Mouse (Mus musculus) mouse embryonic stem cell (cell line): ENCODE data around the gene Vmn1r192.
"Not testable (repeated sequence)": the region's sequence is repeated elsewhere in the genome, so short reads cannot be mapped to it uniquely, and the experiment has no call there.

Experiments used
- in situ Hi-C, 2 experiments: fragments of 300-500 bp; cut with MboI; formaldehyde crosslinking; loops; 1 replicate in 1 of 2; 3 replicates in 1 of 2; pipeline ENCODE4 v1.14.3; 2019 to 2020; ENCODE audit warnings: low sequenced_read_pairs in 2 of 2, low pct_unique_long_range_greater_than_20kb in 1 of 2, mixed read lengths in 1 of 2; ENCODE audit not compliant: unreplicated experiment in 1 of 2

Gene Vmn1r192

GRCm38 (mm10) chr13:22191041-22191440, at the start of gene Vmn1r192:
Gene Vmn1r192 (minus strand): TSS chr13:22191141.
- in situ Hi-C loops = no loop called here

GRCm38 (mm10) chr13:22223060-22223459, 32.1 kb upstream of the Vmn1r192 start, which contains the start of gene Vmn1r193:
Gene Vmn1r193 (minus strand): TSS chr13:22223160.
- in situ Hi-C loops = not testable (repeated sequence)

- in situ Hi-C loops = not testable (repeated sequence)
Observed at GRCm38 (mm10) chr13:22192756-22193155, 1.8 kb upstream of the Vmn1r192 start.

- in situ Hi-C loops = no loop called here
Observed at GRCm38 (mm10) chr13:22190385-22190784, 556 bp downstream of the Vmn1r192 start.

- in situ Hi-C loops = no loop called here
Observed at GRCm38 (mm10) chr13:22189313-22189712, 1.6 kb downstream of the Vmn1r192 start.

GRCm38 (mm10) chr13:22183869-22184268, 7.1 kb downstream of the Vmn1r192 start, which contains the start of gene Vmn1r191:
Gene Vmn1r191 (minus strand): TSS chr13:22183969.
- in situ Hi-C loops = no loop called here

GRCm38 (mm10) chr13:22168416-22168815, 22.5 kb downstream of the Vmn1r192 start:
- in situ Hi-C loops = no loop called here

GRCm38 (mm10) chr13:22136495-22137293, 54.2 kb downstream of the Vmn1r192 start:
- in situ Hi-C loops = not testable (repeated sequence)
